Mouse (Mus musculus) kidney, adult 18-20 months (tissue): ENCODE measurements around the gene Mmp14.

Experiments used
- DNase-seq: peaks from one replicate; pipeline ENCODE4 v3.0.0; 2021

Mmp14 gene

DNA sequence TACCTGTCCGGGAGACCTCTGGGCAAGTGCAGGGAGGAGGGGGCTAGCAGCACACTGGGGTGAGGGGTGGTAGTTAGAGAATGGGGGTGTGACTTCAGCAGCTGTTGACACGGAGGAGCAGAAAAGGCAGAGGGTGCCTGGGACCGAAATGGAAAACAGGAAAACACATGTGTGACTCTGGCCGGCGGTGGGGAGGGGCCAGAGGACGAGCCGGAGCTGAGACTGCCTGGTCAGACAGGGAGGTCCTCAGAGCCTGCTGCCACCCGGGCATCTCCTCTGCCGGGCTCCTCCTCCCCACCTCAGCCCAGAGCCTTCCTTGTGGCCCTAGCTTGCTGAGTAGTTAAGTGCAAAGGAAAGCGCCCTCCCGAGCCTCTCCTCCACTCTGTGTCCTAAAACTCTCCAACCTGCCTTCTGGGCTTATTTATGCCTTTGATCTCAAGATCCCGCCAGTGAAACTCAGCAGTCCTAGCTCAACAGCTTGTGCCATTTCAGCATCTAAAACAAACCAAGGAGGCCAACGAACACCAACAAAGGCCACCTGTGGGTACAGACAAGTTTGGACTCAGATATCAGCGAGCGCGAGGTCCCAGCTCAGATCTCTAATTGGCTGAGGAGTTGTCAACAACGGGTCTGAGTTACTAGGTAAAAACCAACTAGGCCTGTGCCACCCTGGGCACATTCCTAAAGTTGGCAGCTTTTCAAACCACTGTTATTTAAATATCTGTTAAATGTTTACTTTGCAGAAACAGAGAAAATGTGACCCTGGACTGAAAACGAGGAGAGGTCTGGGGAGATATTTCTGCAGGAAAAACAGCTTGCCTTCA, 17.3 kb upstream of the Mmp14 start:
- peak; percentile 68 for DNase-seq

DNA sequence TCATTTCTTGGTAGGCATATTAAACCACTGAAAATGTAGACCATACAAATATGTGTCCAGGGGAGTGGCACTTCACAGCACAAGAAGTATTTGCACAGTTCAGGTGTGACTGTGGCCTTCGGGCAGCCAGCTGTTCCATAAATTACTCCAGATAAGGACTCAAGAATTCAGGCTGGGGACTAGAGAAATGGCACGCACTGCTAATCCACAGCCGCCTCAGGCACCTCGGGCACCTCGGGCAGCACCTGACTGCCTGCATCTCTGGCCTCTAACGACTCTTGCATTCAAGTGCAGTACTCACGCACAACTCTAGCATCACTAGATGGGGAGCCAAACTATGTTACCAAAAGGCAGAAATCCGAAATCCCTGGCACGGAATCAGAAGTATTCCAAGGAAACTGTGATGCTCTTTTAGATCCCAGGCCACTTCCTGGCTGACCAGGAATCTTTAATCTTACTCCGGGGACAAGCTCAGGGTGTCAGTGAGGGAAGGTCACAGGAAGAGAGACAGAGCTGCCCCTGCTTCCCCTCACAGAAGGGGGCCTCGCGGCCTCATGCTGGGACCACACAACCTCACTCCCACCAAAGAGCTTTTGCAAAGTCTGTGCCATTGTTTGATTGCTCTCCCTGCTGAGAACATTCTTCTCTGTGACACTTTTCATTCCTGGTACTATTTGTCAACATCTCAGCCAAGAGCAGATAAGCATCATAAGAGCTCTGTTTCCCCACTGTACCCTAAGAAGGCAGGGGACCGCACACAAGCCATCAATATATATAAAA, 16.0 kb upstream of the Mmp14 start:
- DNase-seq: no peak

DNA sequence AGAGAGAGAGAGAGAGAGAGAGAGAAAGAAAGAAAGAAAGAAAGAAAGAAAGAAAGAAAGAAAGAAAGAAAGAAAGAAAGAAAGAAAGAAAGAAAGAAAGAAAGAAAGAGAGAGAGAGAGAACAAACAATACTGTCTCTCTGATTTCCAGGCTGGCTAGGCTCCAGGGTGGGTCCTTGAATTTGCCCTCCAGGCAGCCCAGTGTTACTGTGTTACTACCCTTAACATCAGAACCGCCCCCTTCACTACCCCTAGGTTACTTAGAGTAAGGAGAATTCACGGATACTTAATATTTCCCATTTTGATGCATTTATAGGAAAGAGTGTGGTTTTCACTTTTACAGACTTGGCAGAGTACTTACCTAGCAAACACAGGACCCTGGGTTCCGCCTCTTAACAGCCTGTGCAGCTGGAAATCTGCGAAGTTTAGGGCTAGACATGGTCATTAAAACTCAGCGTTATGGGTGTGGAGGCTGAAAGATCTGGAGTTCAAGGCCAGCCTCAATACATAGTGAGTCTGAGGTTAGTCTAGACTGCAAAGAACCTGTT, 15.1 kb upstream of the Mmp14 start:
- DNase-seq: no peak

DNA sequence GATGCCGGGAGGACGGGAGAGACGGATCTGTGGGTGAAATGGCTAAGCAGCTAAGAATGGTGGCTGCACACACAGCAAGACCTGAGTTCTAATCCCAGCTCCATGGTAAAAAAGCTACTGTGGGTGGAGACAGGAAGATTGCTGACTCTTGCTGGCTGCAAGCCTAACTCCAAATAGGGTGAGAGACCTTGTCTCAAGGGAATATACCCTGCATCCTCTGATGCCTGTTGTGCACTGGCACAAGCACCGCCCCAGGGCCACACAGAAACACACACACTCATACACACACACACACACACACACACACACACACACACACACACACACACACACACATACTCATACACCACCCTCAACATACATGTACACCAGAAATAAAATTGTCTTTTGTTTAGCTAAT, 14.6 kb upstream of the Mmp14 start:
- DNase-seq: no peak

DNA sequence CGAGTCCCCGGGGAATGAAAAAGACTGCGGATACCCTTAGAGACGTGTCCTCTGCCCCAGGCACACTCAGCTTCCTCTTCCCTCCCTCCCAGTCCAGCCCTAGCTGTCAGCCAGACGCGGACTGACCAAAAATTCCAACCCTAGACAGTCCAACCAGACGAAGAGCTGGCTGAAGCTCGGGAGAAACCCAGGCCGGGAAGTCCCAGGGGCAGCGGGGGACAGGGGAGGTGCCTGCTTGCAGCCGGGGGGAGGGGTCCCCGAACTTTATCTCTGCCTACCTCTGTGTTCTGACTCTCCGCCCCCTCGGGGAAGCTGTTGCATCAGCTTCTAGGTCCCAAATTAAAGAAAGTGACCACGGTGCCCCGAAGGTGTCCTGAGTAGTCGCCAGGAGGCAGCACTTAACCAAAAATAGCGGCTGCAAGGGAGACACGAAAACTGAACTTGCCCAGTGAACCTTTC, 13.8 kb upstream of the Mmp14 start, which contains the start of gene Slc7a7:
Gene Slc7a7, minus strand, starts transcription at position 158 of the 459 bp plus-strand sequence.
- no peak for DNase-seq

DNA sequence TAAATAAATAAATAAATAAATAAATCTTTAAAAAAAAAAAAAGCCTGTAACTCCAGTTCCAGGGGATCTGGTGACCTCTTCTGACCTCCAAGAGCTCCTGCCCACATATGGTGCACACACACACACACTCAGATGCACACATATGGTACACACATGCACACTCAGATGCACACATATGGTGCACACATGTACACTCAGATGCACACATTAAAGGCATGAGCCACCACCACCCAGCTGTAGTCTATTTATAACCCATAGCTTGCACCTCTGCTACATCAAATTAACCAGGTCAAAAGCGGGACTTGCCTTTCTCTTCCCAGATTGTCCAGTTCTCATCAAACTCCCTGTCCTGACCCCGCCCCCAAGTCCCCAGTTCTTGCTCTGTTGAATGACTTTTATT, 10.4 kb upstream of the Mmp14 start:
- DNase-seq: no peak

DNA sequence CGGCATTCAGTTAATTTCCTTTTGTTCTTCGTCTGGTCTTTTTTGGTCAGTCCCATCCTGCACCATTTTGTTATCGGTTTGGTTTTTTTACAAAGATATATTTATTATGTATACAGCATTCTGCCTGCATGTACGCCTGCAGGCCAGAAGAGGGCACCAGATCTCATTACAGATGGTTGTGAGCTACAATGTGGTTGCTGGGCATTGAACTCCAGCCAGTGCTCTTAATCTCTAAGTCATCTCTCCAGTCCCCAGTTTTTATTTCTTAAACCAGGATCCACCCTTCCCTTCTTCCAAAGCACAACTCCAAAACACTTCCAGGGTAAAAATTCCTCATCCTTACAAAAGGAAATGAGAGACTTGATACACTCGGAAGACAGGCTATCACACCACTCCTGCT, 8.0 kb upstream of the Mmp14 start:
- DNase-seq: no peak

DNA sequence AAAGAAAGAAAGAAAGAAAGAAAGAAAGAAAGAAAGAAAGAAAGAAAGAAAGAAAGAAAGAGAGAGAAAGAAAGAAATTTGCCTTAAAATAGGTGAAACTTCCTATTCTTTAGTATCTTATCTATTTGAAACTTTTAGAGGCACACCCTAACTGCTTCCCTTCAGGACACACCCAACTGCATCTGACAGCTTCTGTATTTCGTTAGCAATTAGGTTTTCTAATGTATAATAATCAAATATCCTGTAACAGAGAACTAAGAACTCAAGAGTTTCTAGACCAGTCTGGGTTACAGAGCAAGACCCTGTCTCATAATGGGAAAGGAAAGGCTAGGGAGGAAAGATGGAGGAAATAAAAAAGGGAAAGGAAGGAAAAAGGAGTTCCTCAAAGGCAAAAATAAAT, 6.8 kb upstream of the Mmp14 start:
- DNase-seq: no peak

DNA sequence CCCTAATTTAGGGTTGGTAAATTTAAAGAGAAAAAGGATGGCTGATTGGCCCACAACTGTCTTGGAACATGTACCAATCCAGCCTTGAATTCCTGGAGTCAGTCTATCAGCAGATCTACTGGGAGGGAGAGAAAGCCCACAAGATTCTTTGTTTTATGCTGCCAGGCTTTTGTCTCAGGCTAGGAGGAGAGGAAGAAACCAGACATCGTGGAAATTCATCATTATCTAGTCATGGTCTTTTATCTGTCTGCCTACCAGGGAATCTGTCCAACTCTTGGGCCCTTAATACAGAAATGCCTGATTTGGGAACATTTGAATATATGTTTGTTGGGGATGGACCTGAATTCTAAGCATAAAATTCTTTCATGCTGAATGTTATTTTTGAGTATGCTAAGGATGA, 5.9 kb upstream of the Mmp14 start:
- DNase-seq: no peak

DNA sequence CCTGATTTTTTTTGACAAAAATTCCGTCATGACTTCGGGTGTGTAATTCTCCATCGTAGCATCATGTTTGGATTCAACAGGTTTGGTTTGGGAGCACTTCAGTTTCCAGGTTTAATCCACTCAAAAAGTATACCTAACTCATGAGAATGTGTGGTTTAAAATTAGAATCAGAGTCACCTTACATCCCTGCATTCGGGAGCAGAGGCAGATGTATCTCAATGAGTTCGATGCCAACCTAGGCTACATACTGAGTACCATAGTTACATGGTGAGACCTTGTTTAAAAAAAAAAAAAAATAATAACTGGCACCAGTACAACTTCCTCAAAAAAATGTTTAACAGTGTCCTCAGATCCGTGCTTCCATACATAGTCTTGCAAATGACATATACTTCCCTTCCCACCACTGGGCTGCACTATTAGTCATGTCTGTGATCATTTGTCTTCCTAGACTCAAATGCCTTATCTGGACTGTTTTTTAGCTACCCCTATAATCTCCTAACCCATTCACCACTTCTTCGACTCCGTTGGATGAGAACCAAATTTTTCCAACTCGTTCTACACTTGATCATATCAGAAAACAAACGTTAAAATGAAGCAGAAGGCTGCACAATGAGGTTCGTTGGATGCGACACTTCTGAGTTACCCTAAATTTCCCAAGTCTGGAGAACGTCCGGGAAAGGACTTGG, 5.3 kb upstream of the Mmp14 start:
- DNase-seq: no peak

DNA sequence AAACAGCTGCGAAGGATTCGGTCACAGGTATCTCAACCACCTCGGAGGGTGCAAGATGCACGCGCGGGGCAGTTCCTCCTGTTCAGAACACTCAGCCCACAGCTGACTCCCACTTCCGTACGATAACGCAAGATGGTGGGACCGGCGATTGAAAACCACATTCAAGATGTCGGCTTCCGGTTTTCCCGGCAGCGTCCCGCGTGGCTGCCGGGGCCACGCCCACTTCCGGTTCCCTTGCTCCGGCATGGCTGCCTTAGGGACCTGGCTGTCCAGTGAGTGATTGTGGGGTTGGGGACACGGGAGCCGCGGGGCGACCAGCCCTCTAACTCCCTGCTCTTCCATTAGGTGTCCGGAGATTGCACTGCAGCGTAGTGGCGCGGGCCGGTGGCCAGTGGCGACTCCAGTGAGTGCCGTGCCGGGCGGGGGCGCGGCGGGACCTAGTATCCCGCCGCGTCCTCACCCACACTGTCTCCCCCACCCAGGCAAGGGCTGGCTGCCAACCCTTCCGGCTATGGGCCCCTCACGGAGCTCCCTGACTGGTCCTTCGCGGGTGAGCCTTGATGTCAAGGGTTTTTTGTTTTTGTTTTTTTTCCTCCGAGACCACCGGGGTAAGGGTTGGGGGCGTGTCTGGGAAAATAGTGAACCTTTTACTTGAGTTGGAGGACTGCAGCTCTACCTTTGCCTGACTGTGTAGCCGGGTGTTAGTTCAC, 4.6 kb upstream of the Mmp14 start, which contains the start of gene Mrpl52:
Gene Mrpl52, plus strand, starts transcription at position 221 of the 710 bp plus-strand sequence.
- peak; percentile 95 for DNase-seq

DNA sequence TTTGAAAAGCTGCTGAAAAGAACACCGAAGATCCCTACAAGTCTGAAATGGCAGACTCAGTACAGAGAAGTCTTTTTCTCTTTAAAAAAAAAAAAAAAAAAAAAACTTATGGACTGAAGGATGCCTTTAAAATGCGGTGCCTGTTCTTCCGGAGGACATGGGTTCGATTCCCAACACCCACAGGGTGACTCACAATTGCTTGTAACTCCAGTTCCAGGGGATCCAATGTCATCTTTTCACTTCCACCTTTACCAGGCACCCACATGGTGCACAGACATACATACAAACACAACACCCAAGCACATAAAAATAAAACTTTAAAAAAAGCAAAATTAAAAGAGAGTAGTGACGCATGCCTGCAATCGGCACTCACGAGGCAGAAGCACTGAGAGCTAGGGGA, 3.7 kb upstream of the Mmp14 start:
- DNase-seq: no peak

DNA sequence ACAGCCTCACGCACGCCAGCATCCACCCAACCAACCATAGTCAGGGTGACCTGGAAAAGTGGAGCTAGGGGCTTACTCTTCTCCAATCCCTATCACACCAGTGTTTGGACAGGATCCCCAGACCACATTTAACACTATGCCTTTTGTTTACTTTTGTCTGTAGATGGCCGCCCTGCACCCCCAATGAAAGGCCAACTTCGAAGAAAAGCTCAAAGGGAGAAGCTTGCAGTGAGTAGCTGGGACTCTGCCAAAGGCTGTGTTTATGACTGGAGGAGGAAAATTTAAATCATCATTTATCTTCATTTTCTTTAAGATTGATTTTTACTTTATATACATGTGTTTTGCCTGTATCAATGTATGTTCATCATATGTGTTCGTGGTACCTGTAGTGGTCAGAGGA, 3.0 kb upstream of the Mmp14 start:
- no peak for DNase-seq

DNA sequence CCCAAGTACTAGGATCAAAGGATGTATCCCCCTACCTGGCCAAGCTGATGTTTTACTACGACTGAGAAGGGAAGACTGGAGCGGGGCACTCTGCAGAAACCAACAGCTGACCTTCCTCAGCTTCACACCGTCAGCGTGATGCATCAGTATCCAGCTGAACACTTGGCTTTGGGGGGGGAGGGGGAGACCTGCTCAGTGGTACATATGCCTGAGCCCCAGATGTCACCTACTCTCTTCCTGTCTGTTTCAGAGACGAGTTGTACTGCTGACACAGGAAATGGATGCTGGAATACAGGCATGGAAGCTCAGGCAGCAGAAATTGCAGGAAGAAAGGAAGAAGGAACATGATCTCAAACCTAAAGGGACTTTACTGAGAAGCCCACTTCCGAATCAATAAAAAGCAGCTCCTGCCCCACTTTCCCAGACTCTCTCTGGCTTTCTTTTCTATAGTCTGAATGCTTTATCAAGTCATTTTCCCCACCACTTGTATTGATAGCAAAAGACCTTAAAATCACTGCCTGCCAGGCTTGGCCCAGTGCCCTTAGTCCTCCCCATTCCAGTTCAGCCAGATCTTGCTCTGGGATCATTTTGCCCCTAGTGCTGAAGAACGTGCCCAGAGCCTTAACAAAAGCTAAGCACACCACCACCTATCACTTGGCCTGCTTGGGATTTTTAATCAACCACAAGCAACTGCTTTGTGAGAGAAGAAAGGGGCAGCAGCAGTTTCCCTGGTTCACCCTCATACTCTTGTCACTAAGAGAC, 1.9 kb upstream of the Mmp14 start:
- no peak for DNase-seq

DNA sequence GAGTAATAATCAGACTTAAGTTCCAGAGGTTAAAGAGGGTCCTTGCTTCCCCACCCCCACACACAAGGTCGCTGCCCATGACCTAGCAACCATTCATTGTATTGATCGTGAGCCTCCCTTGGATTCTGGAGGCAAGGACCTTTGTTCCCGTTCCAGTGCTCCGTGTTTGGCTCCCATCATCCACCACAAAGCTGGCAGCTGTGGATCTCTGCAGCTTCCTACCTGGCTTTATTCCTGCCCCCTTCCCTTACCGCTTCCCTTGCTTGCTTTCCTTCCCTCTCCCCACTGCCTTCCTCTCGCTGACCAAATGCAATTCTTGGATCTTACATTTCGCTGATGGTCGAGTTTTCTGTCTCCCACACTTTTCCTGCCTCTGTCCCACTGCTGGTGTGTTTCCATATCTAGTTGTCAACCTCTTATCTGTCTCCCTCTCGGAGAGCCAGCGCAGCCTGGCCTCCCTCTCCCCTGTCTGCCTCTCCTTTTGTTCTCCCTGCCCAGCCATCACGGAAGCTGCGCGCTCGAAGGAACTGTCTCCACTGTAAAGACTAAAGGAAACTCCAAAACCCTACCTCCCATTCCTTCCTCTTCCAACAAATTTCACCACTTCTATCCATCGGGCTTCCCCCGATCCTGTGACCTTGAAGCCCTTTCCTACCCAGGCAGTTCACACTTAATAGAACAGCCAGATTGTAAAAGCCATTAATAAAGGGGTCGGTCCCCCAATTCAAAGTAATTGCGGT, 836 bp upstream of the Mmp14 start:
- DNase-seq: no peak

DNA sequence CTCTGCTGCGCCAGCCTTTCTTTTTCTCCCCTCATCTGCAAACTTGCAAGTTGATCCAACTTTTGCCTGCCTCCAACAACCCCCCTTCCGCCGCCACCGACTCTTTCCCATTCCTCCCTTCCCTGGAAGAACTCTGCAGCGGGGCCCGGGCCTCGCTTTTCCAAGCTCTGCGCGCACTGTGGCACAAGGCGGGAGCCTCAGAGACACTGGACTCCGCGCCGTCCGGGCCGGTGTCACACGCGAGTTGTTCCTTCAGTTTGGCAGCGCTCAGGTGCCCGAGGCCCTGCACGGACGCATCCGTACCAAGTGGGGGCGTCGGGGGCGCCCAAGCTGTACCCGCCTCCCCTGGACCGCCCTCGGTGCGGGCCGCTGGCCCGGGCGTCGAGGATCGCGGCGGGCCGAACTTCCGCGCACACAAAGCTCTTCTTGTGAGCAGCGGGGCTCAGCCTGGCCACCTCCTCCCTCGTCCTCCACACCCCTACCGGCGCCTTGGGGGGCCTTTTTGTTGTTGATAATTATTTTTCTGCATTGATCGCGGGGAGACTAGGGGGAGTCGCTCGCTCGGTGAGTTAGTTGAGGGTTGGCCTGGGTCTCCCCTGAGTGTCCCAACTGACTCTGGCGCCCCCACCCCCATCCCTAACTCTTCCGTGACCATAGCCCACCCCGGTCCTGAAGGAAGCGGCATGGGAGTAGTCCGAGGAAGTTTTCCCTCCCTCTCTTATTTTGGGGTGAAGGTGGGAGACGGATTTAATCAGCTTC, 845 bp downstream of the Mmp14 start:
- peak; percentile 45 for DNase-seq

DNA sequence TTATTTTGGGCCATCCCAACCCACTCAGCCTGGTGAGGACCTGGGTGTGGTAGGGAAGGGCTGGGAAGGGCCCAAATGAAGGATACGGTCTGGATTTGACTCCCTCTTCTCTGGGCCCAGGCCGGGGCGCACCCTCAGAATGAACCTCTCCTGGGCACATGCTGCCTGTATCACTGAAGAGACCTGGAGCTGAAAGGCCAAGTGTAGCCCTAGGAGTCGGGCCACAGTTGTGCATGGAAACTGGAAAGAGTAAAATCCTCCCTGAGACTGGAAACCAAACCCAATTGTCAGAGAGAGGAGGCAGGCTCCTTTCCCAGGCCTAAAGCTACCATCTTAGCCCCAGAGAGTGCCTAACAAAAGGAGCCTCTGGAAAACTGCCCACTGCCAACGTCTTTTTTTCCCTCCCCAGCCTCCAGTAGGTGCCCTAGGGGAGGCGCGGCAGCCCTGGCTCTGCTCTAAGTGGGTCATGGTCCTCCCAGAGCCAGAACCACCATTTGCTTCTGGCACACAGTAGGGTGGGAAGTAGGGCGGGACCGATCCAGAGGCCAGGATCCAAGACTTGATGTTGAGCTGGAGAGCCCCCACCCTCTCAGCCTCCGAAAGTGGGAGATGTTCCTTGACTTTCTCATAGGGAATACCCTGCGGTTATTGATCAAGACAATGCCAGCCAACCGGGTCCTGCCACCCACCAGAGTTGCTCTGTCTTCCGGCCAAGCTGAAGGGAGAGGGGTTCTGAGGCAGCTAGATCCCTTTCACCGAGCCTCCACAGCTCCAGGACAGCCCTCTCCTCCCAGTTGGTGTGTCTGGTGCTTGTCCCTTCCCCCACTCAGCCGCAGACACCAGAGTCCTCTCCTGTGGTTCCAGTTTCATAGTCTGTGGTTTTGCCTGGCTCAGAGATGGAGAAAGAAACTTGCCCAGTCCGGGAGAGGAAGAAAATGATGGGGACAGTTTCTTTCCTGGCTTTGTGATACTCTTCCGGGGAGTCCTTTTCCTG, 1.7 kb downstream of the Mmp14 start:
- DNase-seq: no peak

DNA sequence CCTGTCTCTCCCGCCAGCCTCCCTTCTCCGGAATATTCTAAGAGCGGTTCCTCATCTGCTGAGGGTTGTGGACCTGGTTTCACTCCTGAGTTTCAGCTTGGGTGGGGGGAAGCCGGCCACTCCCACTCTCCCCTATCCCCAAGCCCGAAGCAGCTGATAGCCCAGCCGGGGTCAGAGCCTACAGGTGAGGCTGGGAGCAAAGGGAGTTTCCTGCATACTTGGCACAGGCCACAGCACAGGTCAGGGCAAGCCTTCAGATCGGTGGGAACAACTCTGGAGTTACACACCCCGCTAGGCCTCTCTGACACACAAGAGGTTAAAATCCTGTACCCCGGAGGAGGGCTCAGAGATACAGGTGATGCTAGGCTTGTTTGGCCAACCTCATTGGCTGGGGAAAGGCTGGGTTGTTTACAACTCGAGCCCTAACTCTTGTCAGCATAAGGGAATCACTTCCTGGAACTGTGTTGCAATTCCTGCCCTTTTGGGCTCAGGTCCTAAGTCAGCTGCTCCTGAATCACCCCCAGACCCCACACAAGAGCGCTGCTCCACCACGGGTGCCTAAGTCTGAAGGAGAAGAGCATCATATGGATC, 2.6 kb downstream of the Mmp14 start:
- no peak for DNase-seq
